8 mouse cellular contexts compared by ENCODE assay signal in the genomic region with DNA sequence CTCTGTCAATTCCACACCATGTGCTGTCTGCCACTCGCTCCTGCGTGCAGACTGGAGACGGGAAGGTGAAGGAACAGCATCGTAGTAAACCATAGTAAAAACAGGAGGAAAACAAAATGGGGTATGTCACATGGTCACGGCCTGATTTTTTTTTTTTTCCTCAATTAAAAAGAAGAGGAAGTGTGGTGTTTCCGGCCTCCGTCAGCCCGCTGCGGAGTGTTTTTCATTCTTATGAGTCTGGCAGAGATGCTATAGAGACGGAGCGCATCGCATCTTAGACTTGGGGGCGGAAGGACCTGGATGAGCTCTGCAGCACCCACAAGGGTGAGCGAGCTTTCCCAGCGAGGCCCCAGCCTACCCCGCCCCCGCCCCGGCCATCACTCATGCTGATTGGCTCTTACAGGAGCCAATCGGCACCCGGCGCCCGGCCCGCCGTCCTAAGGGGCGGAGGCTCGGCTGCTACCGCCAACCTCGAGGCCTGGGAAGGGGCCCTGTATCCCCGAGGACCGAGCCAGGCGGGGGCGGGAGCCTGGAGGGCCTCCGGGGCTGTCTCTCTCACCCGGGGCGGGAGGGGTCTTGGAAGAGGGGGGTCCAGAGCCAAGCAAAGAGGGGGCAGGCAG. TPM values are rescaled to one million over a fixed set of nuclear protein-coding genes. Genes with fewer than 3 reads are reported as not detected.
A peak's percentile ranks its signal among the peaks of the same experiment; 100 is the strongest.
DNase-seq lines count a peak whose midpoint lies in the region; ATAC-seq lines count a peak whose summit lies in the region.

No protein-coding gene starts in this region.

- H3K27ac ChIP-seq in intestine, embryonic 14.5 days (ENCODE audit: low read depth): peak overlapping the region; percentile 91

- no peaks in the 10 kb centered on the region for H3K27me3 ChIP-seq in intestine, embryonic 14.5 days (replicated peaks; ENCODE audit: control insufficient read depth, insufficient read depth, low read length)

- intact Hi-C loops in gastrocnemius, postnatal 14 days (cut with DNase I; ENCODE audit: low total_unique reads): loop anchor here (10.0 kb wide), 1 partner anchor 148 kb away; no protein-coding TSS in a partner anchor
- intact Hi-C loops in left cerebral cortex, postnatal 25 days (cut with DNase I): loop anchor here (1.0 to 5.0 kb wide), 2 partner anchors 8 to 191 kb away; a partner anchor contains a TSS

- peak overlapping the region; percentile 41 for H3K4me3 ChIP-seq in intestine, embryonic 14.5 days (ENCODE audit: low read depth, low read length)

- peak; percentile 95 for DNase-seq in adrenal gland, adult 2 months
- peak; percentile 94 for DNase-seq in embryo, embryonic 10.5 days (ENCODE audit: low spot score)
- DNase-seq in gastrocnemius, postnatal 14 days: peak; percentile 92
- DNase-seq in intestine, embryonic 14.5 days (ENCODE audit: low spot score): peak; percentile 96
- DNase-seq in left cerebral cortex, postnatal 25 days (ENCODE audit: low spot score in 2 of 2): peak; percentile 88 to 91
- DNase-seq in mesoderm, embryonic 11.5 days (ENCODE audit: low read depth, low spot score): peak; percentile 94
- DNase-seq in right cerebral cortex, postnatal 25 days: peak; percentile 90
- DNase-seq in urinary bladder, postnatal 36 days (ENCODE audit: low spot score in 2 of 2): peak; percentile 77 to 86

- H3K9ac ChIP-seq in intestine, embryonic 14.5 days (ENCODE audit: low read length): peak overlapping the region; percentile 56

- H3K4me2 ChIP-seq in intestine, embryonic 14.5 days (ENCODE audit: low read length): peak overlapping the region; percentile 59

- peaks cover 20% of the 10 kb centered on the region for H3K4me1 ChIP-seq in intestine, embryonic 14.5 days (replicated peaks; ENCODE audit: control insufficient read depth, insufficient read depth, low read length)

- H3K36me3 ChIP-seq in intestine, embryonic 14.5 days (ENCODE audit: control insufficient read depth, insufficient read depth, low read length): 0 out of 2 replicates have a peak, but pooled peaks cover 1% of the 10 kb centered on the region

- WGBS in intestine, embryonic 14.5 days: 3% methylated on average over 35 of the region's 35 CpGs

- ATAC-seq in intestine, embryonic 14.5 days (replicated peaks; ENCODE audit: low FRiP score, low TSS enrichment, low read depth): peak; percentile 100

- H3K9me3 ChIP-seq in intestine, embryonic 14.5 days (ENCODE audit: control insufficient read depth, low read length): no peaks in the 10 kb centered on the region

RNA-seq across cellular contexts. Expression of a gene that starts 8.1 kb away (rescaled TPM):
- total RNA-seq in adrenal gland, adult 2 months (2021): 10 to 100 TPM in 1 of 2 experiments, 1 to 10 TPM in 1; 9.6 to 15.6 TPM
- polyA plus RNA-seq in adrenal gland, adult 2 months (2012; rRNA removed): 7.2 and 7.5 TPM in 2 replicates
- 10 to 100 TPM; 43.0 to 60.6 TPM for total RNA-seq in gastrocnemius, postnatal 14 days (2021)
- 3.9 and 4.0 TPM in 2 replicates for polyA plus RNA-seq in intestine, embryonic 14.5 days (2014; fragmentation: Nextera tagmentation; extraction: Ambion mirVana)
- 10 to 100 TPM; 17.3 to 17.4 TPM for total RNA-seq in left cerebral cortex, postnatal 25 days (2021)

RNA-seq across cellular contexts. Expression of a gene that starts 33.1 kb away (rescaled TPM):
- total RNA-seq in adrenal gland, adult 2 months (2021): 10 to 100 TPM; 32.5 to 37.2 TPM
- 13.4 and 15.4 TPM in 2 replicates for polyA plus RNA-seq in adrenal gland, adult 2 months (2012; rRNA removed)
- 1 to 10 TPM; 8.7 to 9.9 TPM for total RNA-seq in gastrocnemius, postnatal 14 days (2021)
- polyA plus RNA-seq in intestine, embryonic 14.5 days (2014; fragmentation: Nextera tagmentation; extraction: Ambion mirVana): 5.3 and 6.8 TPM in 2 replicates
- total RNA-seq in left cerebral cortex, postnatal 25 days (2021): 1 to 10 TPM; 6.3 to 7.1 TPM

RNA-seq across cellular contexts. Expression of a gene that starts 50.2 kb away (rescaled TPM):
- not detected for total RNA-seq in adrenal gland, adult 2 months (2021)
- polyA plus RNA-seq in adrenal gland, adult 2 months (2012; rRNA removed): not detected in 2 replicates
- not detected for total RNA-seq in gastrocnemius, postnatal 14 days (2021)
- 13.0 and 14.2 TPM in 2 replicates for polyA plus RNA-seq in intestine, embryonic 14.5 days (2014; fragmentation: Nextera tagmentation; extraction: Ambion mirVana)
- total RNA-seq in left cerebral cortex, postnatal 25 days (2021): not detected

Comparison
In these comparisons a context has a peak if more than half of its experiments do, and no peak if none do; other contexts are left out.
1. Peak in every context shown above with its lines: DNase-seq, ATAC-seq, H3K4me3 ChIP-seq and H3K27ac ChIP-seq.